Mouse (Mus musculus) frontal cortex, postnatal 14 days (tissue): ENCODE measurements around the gene Erg.

Source experiments
- DNase-seq, 2 experiments: peaks; one replicate each; pipeline ENCODE4 v3.0.0; 2022; ENCODE audit warnings: low spot score in 2 of 2

Gene Erg

DNA sequence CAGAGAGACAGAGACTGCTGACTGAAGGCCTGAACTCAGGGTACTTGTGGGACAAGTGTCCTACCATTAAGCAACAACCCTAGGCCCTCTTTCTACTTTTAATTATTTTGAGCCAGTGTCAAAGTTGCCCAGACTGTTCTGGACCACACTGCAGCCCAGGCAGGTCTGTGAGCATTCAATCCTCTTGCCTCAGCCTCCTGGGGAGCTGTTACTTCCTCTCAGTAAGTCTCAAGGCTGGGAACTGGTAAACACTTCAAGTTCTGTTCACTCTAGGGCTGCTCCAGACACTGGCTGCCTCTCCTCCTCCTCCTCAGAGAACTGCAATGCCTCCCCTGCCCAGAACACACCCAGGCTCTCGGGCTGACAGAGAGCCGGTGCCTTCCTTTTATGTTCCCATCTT is 140.0 kb downstream of the Erg start:
- DNase-seq, result no peak

DNA sequence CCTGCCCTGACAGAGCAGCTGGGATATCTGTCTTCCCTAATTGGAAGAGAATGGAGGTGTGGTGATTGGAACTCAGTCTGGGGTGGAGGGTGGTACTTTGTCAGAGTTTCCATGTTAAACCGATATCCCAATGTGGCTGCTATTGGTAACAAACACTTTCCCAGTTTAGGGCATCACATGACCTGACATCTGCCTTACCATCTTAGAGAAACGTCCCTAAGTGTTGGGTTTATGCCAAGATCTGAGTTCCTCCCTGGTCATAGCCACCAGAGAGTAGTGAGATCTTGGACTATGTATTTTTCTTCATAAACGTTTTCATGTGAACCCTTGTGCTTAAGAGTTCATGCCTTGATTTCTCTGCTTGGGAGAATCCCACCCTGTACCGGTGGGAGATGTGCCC is 144.4 kb downstream of the Erg start:
- no peak for DNase-seq

DNA sequence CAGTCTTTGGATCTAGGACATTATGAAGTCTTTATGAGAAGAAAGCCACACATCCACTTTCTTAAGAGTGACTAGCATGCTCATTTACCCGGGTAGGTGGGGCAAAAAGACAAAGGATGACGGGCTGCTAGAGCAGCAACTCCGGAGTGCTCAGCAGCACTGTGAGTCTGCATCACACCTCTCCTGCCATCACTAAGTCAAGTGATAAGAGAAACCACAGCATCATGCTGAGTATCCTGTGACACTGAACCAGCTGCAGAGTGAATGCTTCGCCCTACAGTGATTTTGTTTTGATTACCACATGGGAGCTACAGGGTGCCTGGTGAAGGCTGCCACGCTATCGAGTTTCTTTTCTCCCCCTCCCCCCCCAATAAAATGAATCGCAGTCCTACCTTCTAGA is 145.2 kb downstream of the Erg start:
- DNase-seq, result no peak

DNA sequence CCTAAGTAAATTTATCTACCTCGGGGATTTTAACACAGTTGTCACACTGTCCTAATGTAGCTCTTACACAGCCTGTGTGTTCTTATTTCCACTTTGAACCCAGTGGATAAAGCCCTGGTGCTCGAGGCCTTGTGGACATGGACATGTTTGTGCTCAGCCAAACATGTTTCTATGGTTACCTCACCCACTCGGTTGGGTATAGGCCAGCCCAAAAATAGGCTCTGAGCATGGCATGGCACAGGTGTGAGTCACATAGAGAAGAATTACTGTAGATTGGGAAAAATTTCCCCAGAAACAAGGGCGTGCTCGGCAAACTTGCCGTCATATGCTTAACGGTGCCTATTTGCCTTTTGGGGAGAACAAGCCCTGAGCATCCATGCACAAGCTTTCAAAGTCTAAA is 146.1 kb downstream of the Erg start:
- peak in 1 of 2 experiments; percentile 23 for DNase-seq

DNA sequence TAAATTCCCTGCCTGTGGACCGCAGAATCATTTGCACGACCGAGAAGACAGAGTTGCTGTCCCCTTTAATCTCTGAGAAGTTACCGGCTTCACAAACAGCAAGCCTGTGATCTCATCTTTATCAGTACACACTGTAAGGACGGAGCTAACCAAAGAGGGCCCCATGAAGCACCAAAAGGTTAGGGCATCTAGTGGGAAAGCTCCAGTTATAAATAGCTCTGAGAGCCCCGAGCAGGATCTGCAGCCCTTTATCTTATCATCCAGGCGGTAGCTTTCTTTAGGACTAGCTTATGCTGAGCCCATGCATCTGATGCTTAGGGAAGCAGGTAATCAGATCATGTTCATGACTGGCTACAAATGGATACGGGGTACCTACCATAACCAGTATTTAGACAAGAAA is 146.6 kb downstream of the Erg start:
- no peak for DNase-seq

DNA sequence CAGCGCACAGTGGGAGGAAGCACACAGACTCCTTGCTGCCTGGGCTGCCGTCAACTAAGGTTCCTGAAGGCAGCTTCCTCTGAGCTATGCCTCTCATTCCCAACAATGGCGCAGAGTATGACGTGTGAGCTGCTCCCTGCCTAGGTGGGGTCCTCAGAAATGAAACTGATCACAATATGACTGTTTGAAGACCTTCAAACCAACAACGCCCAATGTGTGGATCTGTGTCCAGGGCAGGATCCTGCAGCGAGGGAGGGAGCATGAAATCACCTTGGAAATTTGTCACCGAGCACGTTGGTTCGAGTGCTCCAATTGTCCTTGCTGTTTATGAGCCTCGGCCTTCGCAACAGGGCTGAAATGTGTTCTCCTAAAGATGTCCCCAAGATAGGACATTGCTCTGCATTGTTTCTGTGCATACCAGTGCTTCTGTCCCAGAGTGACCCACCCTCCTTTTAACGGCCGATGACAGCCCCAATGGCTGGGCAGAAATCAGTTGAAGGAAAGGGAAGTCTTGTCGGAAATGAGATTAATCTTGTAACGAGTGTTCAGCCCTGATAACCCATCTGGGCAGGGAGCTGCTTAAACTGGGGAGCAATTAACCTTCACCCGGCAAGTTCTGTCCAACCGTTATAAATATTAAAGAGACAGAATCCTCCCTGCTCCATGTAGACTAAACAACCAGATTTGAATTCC is 147.4 kb downstream of the Erg start:
- DNase-seq, result no peak

DNA sequence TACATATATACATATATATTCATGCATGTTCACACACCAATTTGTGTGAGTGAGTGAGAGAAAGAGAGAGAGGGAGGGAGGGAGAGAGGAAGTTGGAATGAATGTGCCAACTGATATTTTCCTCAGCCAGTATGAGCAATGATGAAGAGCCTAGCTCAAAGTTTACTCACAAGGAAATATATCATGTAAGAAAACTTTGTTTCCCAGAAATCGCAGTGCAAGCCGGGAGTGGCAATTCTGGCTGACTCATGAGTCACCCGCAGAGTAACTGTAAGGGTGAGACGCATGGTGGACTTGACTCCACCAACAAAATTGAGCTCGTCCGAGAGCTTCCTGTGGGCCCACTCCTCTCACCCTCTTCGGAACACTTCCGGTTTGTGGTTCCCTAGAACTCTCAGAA is 149.8 kb downstream of the Erg start:
- DNase-seq, result no peak

DNA sequence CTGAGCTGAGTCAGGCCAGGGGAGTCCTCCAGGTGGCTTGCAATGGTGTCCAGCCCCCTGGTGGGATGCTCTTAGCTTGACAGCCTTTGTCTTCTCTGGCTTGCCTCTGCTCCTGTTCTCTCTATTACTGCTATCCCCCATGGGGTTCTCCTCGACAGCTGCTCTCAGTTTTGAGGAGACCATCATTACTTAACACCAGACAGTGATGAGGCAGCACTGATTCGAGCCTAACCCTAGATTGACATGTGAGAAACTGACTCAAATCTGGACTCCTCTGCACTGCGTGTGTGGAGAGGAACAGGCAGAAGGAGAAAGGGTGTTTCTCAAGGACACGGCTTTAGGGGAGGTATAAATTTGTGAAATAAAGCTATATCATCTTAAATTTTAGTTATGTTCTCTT is 150.3 kb downstream of the Erg start:
- DNase-seq, result no peak

DNA sequence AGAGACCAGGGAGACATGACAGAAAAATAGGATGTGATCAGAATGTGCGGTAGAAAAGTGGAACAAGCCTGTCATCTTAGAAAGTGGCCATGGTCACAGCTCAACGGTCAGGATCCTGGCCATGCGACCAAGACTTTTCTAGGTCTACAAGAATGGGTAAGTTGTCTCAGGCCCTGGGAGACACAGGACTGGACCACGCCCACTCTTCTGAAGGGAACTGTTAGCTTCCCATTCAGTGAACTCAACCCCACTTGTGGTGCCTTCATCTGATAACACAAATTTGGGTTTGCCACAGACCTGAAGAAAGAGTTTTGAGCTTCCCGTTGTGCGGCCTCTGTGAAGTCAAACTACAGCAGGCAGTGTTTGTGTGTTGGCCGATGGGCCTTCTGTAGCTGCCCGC is 152.0 kb downstream of the Erg start:
- no peak for DNase-seq

DNA sequence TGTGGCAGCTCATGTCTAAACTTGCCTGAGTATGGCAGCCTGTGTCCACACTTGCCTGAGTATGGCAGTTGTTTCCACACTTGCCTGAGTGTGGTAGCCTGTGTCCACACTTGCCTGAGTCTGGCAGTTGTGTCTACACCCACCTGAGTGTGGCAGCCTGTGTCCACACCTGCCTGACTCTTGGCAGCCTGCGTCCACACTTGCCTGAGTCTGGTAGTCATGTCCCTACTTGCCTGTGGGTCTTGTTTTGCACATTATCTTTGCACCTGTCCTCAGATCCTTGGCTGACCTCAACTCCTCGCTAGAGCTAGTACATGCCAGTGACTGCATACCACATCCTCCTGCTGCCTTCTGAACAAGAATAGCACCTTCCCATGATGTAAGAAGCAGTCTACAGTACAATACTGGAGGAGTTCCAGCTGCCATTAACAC is 153.8 kb downstream of the Erg start:
- no peak for DNase-seq

DNA sequence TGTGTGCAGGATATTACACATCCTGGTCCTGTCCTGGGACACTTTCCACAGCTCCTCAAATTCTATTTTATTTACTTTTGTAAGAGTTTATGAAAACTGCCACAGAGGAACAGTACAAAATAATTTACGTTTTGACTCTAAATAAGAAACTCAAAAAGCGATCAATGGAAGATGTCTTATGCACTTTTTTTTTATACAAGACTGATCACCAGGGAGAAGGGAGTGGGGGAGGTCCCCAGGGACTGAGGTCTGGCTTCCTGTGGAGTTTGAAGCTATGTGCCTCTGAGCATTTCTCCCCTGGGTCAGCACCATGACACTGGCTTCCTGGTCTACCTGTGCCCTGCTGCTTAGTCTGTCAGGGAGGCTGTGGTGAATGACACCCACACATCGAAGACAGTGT is 156.5 kb downstream of the Erg start:
- no peak for DNase-seq

DNA sequence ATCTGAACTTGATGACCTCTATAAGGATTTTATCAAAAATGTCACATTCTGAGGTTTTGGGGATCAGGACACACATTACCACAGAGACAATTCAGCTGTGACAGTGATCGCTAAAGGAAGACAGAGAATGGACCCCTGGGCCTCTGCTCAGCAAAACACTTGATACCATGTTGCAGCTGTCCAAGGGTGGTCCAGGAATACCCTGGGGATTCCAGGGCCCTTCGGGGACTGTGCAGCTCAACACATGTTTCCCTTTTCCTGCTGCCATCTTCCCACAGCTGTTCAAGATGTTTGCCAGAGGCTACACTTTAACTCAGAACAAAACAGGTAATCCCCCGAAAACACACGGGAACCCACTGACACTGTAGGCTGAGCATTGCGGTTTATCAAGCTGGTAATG is 158.2 kb downstream of the Erg start:
- DNase-seq, result no peak

DNA sequence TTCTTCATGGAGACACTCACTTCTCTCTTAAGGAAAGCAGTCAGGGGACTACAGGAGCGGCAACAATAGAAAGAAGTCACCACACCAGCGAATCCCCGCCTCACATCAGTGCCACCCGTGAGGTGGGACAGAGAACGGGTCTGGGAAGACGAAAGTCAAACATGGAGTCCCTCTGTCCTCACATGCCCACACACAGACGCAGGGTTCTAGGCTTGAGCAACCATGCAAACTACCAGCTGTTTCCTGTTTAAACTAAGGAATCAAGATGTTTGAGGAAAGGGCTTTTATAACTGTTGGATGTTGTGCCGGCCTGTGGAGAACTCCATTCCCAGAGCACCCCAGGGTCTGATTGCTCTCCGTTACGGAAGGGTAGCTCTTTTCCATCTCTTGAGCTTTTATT is 158.9 kb downstream of the Erg start:
- DNase-seq, result no peak

DNA sequence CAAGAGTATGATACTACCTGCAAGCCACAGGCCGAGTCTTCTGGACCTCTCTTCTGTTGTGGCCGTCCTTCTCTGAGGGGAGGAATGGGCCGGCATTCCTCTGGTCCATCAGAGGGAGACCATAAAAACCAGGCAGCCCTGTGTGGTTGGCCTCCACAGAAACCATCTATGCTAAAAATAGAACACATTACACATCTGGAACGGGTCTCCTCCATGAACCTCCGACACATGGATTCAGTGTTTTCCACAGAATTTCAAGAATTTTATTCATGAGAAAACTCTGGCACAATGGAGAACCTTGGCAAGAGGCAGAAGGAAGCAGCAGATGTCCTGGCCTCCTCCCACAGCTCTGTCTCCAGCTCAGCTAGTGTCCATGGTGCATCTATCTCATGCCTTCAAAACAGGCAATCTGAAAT is 163.7 kb downstream of the Erg start:
- DNase-seq, result no peak

DNA sequence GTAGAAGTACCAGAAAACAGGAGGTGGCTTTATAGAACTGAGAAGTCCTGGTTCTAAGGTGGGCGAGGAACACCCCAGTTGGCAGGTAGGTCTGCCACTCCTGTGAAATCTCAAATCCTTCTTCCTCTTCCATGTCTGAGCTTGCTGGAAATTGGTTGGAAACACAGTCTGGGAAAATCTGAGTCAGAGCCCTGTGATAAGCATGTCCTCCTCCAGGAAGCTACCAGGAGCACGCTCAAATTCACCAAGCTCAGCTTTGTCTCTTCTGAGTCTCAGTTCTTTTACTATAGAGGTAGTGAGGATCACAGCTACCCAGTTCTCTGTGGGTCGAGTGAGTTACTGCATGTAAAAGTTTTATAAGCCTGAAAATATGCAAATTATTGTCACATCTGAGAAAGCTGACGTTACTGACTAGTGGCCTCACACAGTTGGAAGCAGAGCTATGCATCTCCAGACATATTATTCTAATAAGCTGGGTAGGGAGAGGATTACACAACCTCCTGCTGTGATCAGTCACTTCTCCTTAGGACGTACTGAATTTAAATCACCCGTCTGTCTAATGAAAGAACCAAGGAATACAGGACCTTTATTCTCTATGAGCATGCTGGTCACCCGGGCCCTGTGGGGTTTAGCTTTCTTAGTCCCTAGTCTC is 165.0 kb downstream of the Erg start:
- no peak for DNase-seq

DNA sequence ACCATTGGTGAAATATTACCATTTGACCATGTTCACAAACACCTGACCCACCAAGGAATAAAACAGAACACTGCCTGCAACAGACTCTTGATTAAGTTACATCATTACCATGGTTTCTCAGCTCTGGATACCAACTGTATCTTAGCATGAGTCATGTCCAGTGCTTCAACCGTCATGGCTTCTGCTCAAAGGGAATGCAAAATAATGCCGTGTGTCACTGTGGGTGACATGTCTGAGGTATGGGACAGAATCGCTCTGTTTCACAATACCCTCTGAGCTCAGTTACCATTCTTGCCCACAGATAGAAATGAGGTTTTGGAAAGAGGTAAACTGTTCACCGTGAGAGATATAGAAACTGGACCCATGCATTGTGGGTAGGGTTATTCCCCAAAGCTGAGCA is 170.5 kb downstream of the Erg start:
- DNase-seq, result no peak

DNA sequence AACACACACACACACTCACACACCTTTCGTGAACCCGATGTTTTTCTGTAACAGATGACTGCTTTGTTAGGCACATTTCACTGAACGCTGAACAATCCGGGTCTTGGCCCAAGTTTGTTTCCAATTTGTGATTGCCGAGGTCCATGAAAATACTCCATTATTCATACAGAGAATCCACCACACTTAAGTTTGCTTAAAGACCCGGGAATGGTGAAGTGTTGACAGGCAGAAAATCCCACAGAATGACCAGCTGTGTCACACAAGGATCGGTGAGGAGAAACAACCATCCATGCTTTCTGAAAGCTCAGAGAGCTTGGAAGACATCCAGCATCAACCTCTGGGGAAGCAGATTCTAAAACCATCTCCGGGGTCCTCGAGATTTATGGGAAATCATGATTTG is 171.0 kb downstream of the Erg start:
- DNase-seq, result no peak

DNA sequence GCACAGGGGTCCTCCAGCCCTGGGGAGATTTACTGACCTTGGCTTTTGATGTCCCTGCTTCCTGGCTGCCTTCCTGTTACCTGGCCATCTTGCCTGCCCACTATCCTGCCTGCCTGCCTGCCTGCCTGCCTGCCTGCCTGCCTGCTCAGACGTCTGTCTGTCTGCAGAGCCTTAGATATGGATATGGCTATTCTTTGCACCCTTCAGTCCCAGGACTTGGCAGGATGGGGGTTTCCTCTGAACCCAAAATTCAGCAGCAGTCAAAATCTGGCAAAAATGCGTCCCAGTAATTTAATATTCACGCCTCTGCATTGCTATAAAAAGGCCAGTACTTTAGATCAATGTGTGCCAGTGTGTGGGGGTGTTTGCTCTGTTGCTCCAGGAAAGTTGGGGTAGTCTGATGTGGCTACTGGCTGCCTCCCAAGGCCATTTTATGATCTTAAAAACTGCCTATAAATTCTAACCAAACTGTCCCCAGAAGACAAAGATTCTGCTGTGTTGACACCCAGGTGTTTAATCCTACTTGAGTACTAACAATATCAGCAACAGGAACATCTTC is 172.9 kb downstream of the Erg start:
- no peak for DNase-seq

DNA sequence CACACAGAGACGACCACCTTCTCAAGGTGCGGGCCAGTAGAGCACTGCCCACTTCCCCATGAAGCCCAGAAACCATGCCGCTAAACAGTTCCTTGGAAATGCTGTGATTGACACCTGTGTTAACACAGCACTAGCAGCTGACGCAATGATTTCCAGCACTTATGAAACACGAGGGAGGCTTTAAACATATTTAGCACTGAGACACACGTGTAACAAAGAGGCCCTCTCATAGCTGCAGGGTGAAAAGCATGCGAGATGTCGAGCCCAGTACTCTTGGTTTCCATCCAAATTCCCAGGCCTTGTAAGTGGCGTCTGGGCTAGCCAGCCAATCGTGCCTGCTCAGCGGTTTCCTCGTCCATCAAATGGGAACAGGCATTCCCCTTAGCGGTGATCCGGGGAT is 178.3 kb downstream of the Erg start:
- no peak for DNase-seq

DNA sequence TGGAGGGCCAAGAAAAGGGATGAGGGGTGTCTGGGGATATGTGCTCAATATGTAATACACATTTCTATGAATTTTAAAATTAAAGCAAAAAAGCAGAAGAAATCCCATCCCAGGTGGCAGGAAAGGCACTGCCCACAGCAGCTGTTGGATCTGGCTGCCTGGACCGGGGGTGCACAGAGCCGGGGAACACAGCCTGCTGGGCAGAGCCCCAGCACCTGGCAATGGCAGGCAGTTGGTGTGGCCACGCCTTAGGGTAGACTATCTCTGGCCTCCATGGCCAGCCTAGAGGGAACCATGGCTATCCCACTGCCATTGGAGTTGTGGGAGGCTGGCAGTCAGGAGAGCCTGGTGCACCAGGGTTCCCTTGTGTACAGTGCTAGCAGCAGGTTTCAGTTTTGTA is 180.9 kb downstream of the Erg start:
- no peak for DNase-seq

DNA sequence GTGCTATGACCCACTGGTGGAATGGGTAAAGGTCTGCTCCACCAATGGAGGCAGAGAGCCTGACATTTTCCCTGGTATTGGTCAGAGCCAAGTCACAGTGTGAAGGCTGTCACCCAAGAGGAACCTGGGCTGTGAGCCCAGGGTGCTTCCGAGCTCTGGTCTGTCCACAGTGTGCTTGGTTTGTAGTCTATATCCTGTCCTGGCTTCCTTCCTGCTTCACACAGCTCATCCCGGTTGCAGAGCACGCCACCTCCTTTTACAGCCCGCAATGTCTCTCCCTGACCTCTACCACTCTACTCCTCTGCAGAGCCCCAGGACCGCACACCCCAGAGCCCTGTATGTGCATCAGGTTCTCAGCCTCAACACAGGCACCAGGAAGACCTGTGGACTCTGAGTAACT is 182.9 kb downstream of the Erg start:
- no peak for DNase-seq

DNA sequence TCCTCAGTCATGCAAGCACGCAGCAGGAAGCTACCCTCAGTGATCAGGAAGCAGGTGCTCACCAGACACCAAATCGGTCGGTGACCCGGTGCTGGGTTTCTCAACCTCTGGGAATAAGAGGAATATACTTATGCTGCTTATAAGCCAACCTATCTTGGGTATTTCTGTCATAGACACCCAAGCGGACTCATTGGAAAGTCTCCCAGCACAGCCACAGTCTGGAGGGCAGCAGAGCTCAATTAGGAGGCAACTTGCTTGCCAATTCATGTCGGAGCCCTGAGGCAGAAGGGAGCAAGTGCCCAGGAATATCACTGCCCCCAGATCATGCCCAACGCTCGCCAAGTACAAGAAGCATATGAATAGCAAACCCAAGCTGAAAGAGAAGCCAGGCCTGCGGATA is 184.5 kb downstream of the Erg start:
- no peak for DNase-seq

DNA sequence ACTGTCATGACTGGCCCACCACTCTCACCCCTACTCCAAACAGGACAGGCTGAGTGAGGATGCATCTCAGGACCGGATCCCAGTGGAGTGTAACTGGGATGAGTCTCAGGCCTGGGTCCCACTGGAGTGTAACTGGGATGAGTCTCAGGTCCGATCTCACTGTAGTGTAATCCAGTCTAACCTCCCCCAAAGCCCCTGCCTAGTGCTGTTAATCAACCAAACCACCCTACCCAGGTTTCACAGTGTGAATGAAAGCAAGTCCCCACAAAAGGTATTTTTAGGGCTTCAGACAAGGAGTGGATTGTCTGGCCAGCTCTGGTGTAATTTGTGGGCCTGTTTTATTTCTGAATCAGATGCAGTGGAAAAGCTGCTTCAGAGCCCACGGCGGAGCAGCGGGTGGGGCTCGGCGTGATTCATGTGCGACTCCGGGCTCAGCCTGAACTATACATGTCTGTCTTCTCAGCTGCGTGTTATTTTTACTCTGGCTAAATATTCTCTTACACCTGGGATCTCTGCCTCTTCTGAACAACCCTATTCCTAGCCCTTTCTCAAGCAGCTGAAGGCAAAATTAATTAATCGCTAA is 187.5 kb downstream of the Erg start:
- DNase-seq, result peak in 1 of 2 experiments; percentile 20
